Mouse (Mus musculus): ENCODE results near the gene Mmp2. TPM values are rescaled to one million over a fixed set of nuclear protein-coding genes. Genes with fewer than 3 reads are reported as not detected.
A peak's percentile ranks its signal among the peaks of the same experiment; 100 is the strongest.

Gene Mmp2
- total RNA-seq, 4 experiments from 2014 or later = 40.5 to 55.1 (median 51.2) TPM

DNA sequence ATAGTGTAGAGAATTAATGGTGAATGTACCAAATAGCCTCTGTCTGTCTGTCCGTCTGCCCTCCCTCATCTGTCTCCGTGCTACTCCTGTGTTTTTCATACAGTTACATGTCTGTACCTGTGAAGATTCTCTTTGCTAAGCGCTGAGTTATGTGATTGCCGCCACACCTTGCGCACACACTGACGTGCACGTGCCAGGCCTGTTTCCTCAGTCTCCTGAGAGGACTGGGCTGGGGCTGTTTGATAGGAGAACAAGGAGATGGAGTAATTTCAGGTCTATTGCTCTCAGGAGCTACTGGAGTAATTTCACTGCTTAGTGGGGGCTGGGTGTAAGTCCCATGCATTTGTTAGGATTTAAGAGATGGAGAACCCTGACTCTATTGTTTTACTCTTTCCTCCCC is 68.0 kb downstream of the Mmp2 start:
- no peak for DNase-seq (ENCODE audit: low spot score)

GRCm38 (mm10) chr8:92896056-92896455 is 69.0 kb downstream of the Mmp2 start:
- DNase-seq (ENCODE audit: low spot score) = no peak

- peak; percentile 32 for DNase-seq (ENCODE audit: low spot score)
These were observed 69.5 kb downstream of the Mmp2 start for GRCm38 (mm10) chr8:92896611-92897010.

DNA sequence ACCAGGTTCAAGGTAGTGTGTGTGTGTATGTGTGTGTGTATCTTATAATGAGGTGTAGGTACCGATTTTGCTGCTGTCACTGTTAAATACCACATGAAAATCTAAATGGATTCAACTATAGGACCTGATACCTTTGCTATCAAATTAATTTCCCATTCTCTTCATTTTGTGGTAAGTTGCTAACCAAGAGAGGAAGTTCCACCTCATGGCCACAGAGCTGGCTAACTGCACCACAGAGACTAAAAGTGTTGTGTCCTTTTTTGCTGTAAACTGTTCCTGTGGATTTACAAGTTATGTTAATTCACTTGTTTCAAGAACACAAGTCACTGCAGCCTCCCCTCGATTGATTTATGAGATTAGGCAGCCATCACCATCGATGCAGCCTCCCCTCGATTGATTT is 70.7 kb downstream of the Mmp2 start:
- DNase-seq (ENCODE audit: low spot score) = no peak

DNA sequence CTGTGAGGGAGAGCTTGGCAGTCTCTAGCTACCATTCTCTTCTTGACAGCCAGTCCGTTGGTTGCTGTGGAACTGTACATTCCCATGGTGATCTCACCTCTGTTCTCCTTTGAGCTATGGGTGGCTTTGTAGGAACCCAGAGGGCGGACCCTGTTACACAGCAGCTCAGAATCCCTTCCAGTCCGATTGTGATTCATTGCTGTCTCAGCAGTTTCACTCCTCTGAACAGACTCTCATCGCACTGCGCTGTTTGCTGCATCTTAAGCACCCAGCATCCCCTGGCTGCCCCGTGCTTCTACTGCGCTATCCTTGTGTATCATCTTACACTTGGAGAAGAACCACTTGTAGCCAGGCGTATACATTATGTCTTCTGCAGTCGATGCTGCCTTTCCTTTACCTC is 72.5 kb downstream of the Mmp2 start:
- DNase-seq (ENCODE audit: low spot score) = no peak

DNA sequence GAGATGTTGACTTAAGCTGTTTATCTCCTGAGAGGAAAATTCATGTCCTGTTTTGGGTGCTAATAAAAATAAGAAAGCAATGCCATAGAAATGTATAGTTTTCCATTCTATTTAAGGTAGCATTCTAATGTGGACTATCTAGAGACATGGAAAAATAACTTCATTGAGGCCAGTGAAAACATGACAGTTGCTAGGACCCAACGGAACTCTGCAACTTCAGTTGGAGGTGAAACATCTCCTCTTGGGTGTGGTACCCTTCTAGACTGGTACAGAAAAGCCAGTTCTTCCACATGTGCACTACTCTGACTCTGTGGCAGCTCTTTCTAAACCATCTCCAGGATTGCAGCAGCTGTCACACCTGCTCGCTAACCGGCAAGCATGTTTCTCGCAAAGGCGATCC is 74.0 kb downstream of the Mmp2 start, which contains the start of gene Capns2:
TSS of gene Capns2 (plus strand) at position 301 of the 400 bp plus-strand sequence.
- DNase-seq (ENCODE audit: low spot score) = no peak

DNA sequence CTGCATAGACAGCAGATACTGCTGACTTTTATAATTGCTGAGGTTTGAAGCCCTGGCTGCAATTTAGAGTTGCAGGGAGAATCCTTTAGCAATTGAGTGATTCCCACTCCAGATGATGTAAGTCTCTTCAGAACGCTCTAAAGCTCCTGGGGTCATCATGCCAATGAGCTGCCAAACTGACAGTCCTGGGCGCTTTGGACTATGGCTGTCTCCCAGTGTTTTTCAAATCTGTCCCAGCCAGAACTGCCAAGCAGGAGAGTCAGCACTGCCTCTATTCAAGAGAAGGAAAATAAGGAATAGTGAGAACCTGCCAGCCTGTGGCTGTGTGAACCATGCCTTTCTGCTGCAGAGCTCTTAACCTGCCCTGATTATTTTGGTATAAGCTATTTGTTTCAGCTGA is 75.9 kb downstream of the Mmp2 start:
- DNase-seq (ENCODE audit: low spot score) = no peak

Other genes starting within 250 kb of the Mmp2 start
- gene Irx6, start 153.0 kb upstream of the Mmp2 start, total RNA-seq (2022) = not detected
- gene Lpcat2, start 28.0 kb downstream of the Mmp2 start, total RNA-seq (2022) = 1 to 10 TPM in 2 of 4 experiments, under 1 TPM in 2; 0.72 to 3.4 (median 1.0) TPM
- gene Capns2, start 74.1 kb downstream of the Mmp2 start, total RNA-seq (2022) = not detected
- under 1 TPM; 0.05 to 0.19 (median 0.09) TPM for gene Slc6a2, start 132.8 kb downstream of the Mmp2 start, total RNA-seq (2022)
- not detected for gene Ces1a, start 220.9 kb downstream of the Mmp2 start, total RNA-seq (2022)